In the genomic region with DNA sequence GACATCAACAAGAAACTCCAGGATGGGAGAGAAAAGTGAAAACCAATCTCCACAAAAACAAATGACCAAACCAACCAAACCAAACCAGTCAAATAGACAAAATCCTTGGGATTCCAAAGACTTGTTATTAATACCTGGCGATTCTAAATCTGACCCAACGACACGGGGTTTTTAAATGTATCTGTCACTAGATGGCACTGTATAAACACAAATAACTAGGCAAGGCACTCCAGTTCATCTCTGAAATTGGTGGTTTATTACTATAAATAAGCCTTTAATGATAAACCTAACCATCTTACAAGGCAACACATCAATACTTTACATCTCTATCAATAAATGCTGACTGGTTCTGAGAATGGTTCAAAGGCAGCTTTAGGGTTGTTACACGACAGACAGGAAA, we compare ENCODE assay signal across 9 mouse cellular contexts. TPM values are rescaled to one million over a fixed set of nuclear protein-coding genes. Genes with fewer than 3 reads are reported as not detected.
DNase-seq lines count a peak whose midpoint lies in the region; ATAC-seq and TF ChIP-seq lines count a peak whose summit lies in the region.
"Had no signal": no experiment of that assay in that cellular context is flagged by ENCODE, and none has a peak within 500 bp of the region (broad histone marks: within the 10 kb centered on the region; RNA-seq: fewer than 3 reads in every experiment).

No protein-coding gene starts in this region.

- TF ChIP-seq CTCF in liver, postnatal 0 days (IDR thresholded peaks at IDR 0.05; ENCODE audit: low read depth): peak; percentile 59

- TF ChIP-seq EP300 in liver, postnatal 0 days (IDR thresholded peaks at IDR 0.05; ENCODE audit: low read depth): no peak

- DNase-seq in forebrain, embryonic 14.5 days (ENCODE audit: low spot score): peak; percentile 84
- no peak for DNase-seq in liver, postnatal 0 days
- DNase-seq in liver: no peak
- DNase-seq in embryo, embryonic 11.5 days (ENCODE audit: low read depth, low spot score): peak; percentile 16
- DNase-seq in retina, postnatal 1 day: peak; percentile 64
- DNase-seq in gastrocnemius, postnatal 25 days: no peak
- DNase-seq in heart, adult 11 months: no peak

- no peak overlapping the region for H3K4me3 ChIP-seq in forebrain, embryonic 14.5 days (ENCODE audit: low read depth, low read length)
- H3K4me3 ChIP-seq in forebrain, embryonic 12.5 days (replicated peaks): no peak overlapping the region
- H3K4me3 ChIP-seq in liver, postnatal 0 days (ENCODE audit: low read depth, low read length): no peak overlapping the region

- WGBS in forebrain, embryonic 14.5 days: 28% methylated on average over 4 of the region's 4 CpGs
- 31% methylated on average over 4 of the region's 4 CpGs for WGBS in forebrain, embryonic 12.5 days
- WGBS in liver, postnatal 0 days (ENCODE audit: insufficient replicate concordance): 24% methylated on average over 4 of the region's 4 CpGs

- no peaks in the 10 kb centered on the region for H3K9me3 ChIP-seq in forebrain, embryonic 14.5 days (replicated peaks; ENCODE audit: control insufficient read depth, low read length)
- H3K9me3 ChIP-seq in forebrain, embryonic 12.5 days: no peaks in the 10 kb centered on the region
- no peaks in the 10 kb centered on the region for H3K9me3 ChIP-seq in liver, postnatal 0 days (ENCODE audit: low read length)
- H3K9me3 ChIP-seq: G1E had no signal

- H3K27me3 ChIP-seq in forebrain, embryonic 14.5 days (replicated peaks; ENCODE audit: control insufficient read depth, insufficient read depth, low read length): no peaks in the 10 kb centered on the region
- peaks cover 6% of the 10 kb centered on the region; the same call in 1 of the 2 replicates for H3K27me3 ChIP-seq in forebrain, embryonic 12.5 days
- no peaks in the 10 kb centered on the region for H3K27me3 ChIP-seq in liver, postnatal 0 days (ENCODE audit: insufficient read depth, low read length)

- peak; percentile 74 for ATAC-seq in forebrain, embryonic 14.5 days
- no peak for ATAC-seq in forebrain, embryonic 12.5 days (ENCODE audit: low FRiP score)
- ATAC-seq in liver, postnatal 0 days: no peak

- H3K4me2 ChIP-seq in forebrain, embryonic 14.5 days (ENCODE audit: low read length): no peak overlapping the region
- H3K4me2 ChIP-seq in forebrain, embryonic 12.5 days: no peak overlapping the region
- H3K4me2 ChIP-seq in liver, postnatal 0 days (ENCODE audit: low read depth, low read length): no peak overlapping the region

- no peak overlapping the region for H3K27ac ChIP-seq in forebrain, embryonic 14.5 days (ENCODE audit: low read depth, low read length)
- no peak overlapping the region for H3K27ac ChIP-seq in forebrain, embryonic 12.5 days
- H3K27ac ChIP-seq in liver, postnatal 0 days (ENCODE audit: low read depth): no peak overlapping the region

- H3K36me3 ChIP-seq in forebrain, embryonic 14.5 days (ENCODE audit: control insufficient read depth, insufficient read depth, low read length): no peaks in the 10 kb centered on the region
- H3K36me3 ChIP-seq in forebrain, embryonic 12.5 days (replicated peaks): no peaks in the 10 kb centered on the region
- no peaks in the 10 kb centered on the region for H3K36me3 ChIP-seq in liver, postnatal 0 days (replicated peaks; ENCODE audit: insufficient read depth, low read length)
- H3K36me3 ChIP-seq: G1E had no signal

- peaks cover 3% of the 10 kb centered on the region; the same call in 1 of the 2 replicates for H3K4me1 ChIP-seq in forebrain, embryonic 14.5 days (ENCODE audit: control insufficient read depth, insufficient read depth, low read length)
- 0 out of 2 replicates have a peak, but pooled peaks cover 2% of the 10 kb centered on the region for H3K4me1 ChIP-seq in forebrain, embryonic 12.5 days
- H3K4me1 ChIP-seq in liver, postnatal 0 days (ENCODE audit: insufficient read depth): no peaks in the 10 kb centered on the region

- H3K9ac ChIP-seq in forebrain, embryonic 14.5 days (ENCODE audit: low read length): no peak overlapping the region
- H3K9ac ChIP-seq in forebrain, embryonic 12.5 days: no peak overlapping the region
- no peak overlapping the region for H3K9ac ChIP-seq in liver, postnatal 0 days (replicated peaks)

RNA-seq across cellular contexts. Expression of gene Ibtk, which starts 30.3 kb away (rescaled TPM):
- polyA plus RNA-seq in forebrain, embryonic 14.5 days (2014; fragmentation: Nextera tagmentation; extraction: Ambion mirVana): 31.9 and 38.0 TPM in 2 replicates
- 44.0 and 44.4 TPM in 2 replicates for polyA plus RNA-seq in forebrain, embryonic 12.5 days (2016; fragmentation: Nextera tagmentation; extraction: Ambion mirVana)
- polyA plus RNA-seq in liver, postnatal 0 days (2015; fragmentation: Nextera tagmentation; extraction: Ambion mirVana): 16.3 and 19.4 TPM in 2 replicates
- 10 to 100 TPM; 59.4 to 60.6 TPM for total RNA-seq in gastrocnemius, postnatal 25 days (2021)

Comparison
In these comparisons a context has a peak if more than half of its experiments do, and no peak if none do; other contexts are left out.
1. DNase-seq: peak in forebrain, embryonic 14.5 days (single experiment), embryo, embryonic 11.5 days (single experiment) and retina, postnatal 1 day (single experiment); none in liver, postnatal 0 days (single experiment), liver (single experiment), gastrocnemius, postnatal 25 days (single experiment) and heart, adult 11 months (single experiment).